Mouse (Mus musculus) Patski (cell line): ENCODE results near the gene Trnau1ap. TPM values are rescaled to one million over a fixed set of nuclear protein-coding genes. Genes with fewer than 3 reads are reported as not detected.

Experiments used
- ATAC-seq: fragments of 100-300 bp; one replicate; pipeline ENCODE4 v1.8.0; 2021
- CTCF ChIA-PET: fragments of 350-600 bp; sonication (Branson Sonifier 250); formaldehyde crosslinking; loops from one replicate; lab custom pipeline; 2022; ENCODE audit warnings: inconsistent platforms; lab: Charles Lee
- POLR2A ChIA-PET: fragments of 350-600 bp; sonication (Branson Sonifier 250); formaldehyde crosslinking; loops from one replicate; lab custom pipeline; 2022; ENCODE audit warnings: antibody characterized with exemption, inconsistent platforms; lab: Charles Lee
- DNase-seq: peaks from one replicate; pipeline ENCODE4 v3.0.0-alpha.2; 2011; ENCODE audit warnings: low read depth, low spot score
- H3K27me3 ChIP-seq: fragments of 371-371 bp; one replicate; pipeline ENCODE4 v1.5.1; 2021
- CTCF ChIP-seq: fragments of 100-300 bp; IDR thresholded peaks from one replicate; pipeline ENCODE4 v1.5.1; 2021
- in situ Hi-C: fragments of 300-500 bp; cut with MboI; formaldehyde crosslinking; loops from 3 replicates; pipeline ENCODE4 v1.11.1; 2018; ENCODE audit warnings: low pct_unique_long_range_greater_than_20kb, mixed read lengths
- polyA plus RNA-seq: library from polyadenylated mRNA; unstranded; gene quantifications from one replicate; pipeline ENCODE4 v1.2.3, GENCODE M21; 2021

The Trnau1ap gene
- polyA plus RNA-seq, 1 experiment from 2014 or later = 28.9 TPM

DNA sequence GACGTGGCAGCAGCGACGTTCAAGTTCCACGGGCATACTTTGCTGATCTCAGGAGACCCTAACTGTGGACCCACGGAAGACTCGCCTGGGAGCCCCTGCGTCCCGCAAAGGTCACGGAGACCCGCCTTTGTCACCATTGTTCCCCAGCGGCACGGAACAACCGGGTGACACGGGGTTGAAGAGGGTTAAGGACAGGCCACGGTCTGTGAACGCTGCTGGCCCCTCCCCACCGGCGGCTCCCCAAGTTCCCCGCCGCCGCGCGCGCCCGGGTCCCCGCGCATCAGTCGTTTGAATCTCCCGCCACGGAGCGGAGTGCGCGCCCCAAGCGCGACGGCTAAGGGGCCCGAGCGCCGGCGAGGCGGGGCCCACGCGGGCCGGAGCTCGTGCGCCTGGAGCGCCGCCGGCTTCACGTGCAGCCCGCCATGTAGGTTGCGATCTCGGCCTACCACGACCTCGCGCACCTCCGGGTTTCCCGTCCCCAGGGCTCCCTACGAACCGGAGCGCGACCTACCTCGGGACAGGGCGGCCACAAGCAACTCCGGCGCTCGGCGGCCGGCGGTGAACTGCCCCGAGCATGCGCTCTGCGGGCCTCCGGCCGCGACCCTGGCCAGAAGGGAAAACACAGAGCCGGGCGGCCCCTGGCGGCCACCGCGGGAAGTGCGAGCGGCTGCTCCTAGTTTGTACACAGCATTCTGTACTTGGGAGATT is 16.0 kb upstream of the Trnau1ap start:
- H3K27me3 ChIP-seq = no peaks in the 10 kb centered on the region
- no peak for TF ChIP-seq CTCF
- no peak for DNase-seq
- POLR2A ChIA-PET = interaction anchor here (0.7 to 1.4 kb wide), 7 partner anchors 13 to 169 kb away, joined by 3 to 4 read pairs (median 3); partner anchors contain the start of gene Trnau1ap
- ATAC-seq = peak; percentile 64
- CTCF ChIA-PET = interaction anchor here (1.0 to 1.8 kb wide), 2 partner anchors 36 to 54 kb away, joined by 3 to 7 read pairs; no protein-coding TSS in a partner anchor
- in situ Hi-C loops = loop anchor here (10.0 kb wide), 1 partner anchor 160 kb away; no protein-coding TSS in a partner anchor

DNA sequence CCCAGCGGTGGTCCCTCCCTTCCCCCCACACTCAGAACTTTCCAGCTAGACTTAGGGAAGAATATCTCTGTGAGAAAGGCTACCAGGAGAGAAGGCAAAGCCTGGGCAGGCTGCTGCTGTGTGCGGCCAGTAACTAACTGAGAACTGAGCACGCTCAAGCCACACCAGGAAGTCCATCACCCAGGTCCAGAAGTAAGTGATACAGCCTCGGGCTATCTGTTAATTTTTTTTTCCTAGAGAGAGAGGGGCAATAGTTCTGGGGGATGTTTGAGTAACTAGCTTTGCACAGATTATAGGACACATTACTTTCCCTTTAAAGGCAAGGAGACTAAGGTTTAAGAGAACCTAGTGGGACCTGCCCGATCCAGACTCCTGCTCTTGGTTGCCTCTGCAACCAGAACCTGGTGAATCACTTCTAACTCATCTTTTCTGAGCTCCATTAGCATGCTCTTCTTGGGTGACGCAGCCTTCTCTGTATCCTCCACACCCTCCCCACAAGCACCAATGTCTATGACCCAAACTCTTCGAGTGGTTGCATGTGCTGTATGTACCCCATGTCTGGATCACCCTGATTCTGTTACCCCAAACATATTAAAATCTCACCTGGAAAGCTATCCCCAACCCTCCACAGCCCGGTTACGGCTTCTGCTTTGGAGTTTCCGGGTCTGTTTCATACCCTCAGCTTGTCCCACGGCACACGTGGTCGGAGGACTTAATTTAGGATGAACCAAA is 15.2 kb upstream of the Trnau1ap start:
- DNase-seq (no peak), ATAC-seq (peak; percentile 35)
- POLR2A ChIA-PET = interaction anchor here (0.7 to 1.4 kb wide), 7 partner anchors 12 to 170 kb away, joined by 3 to 4 read pairs (median 3); partner anchors contain the start of gene Trnau1ap
- CTCF ChIA-PET = interaction anchor here (1.0 to 1.8 kb wide), 2 partner anchors 35 to 53 kb away, joined by 3 to 7 read pairs; no protein-coding TSS in a partner anchor
- in situ Hi-C loops = loop anchor here (10.0 kb wide), 1 partner anchor 160 kb away; no protein-coding TSS in a partner anchor
- TF ChIP-seq CTCF = no peak
- no peaks in the 10 kb centered on the region for H3K27me3 ChIP-seq

DNA sequence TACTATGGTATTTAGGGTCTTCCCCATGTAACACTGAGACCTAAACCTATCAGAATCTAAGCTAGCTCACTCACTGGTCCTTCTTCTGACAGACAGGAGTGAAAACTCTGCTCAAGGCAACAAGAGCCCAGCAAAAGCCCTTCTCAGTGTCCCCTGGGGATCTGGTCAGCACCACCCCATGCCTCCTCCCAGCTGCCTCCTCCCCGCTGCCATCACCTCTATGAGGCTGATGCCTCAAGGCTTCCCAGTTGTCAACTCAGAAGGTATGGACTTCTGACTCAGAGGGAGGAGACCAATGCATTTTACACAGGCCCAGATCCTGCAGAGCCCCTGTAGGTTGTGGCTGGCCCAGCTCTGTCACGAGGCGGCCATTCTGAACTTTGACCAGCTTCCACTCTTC is 12.1 kb upstream of the Trnau1ap start:
- TF ChIP-seq CTCF = no peak
- no peak for DNase-seq
- ChIA-PET POLR2A (no interaction called here), CTCF (interaction anchor here (1.0 to 1.4 kb wide), 3 partner anchors 8 to 123 kb away, joined by 3 to 4 read pairs (median 3); no protein-coding TSS in a partner anchor)
- ATAC-seq = no peak
- in situ Hi-C loops = loop anchor here (10.0 kb wide), 1 partner anchor 157 kb away; no protein-coding TSS in a partner anchor
- H3K27me3 ChIP-seq = no peaks in the 10 kb centered on the region

DNA sequence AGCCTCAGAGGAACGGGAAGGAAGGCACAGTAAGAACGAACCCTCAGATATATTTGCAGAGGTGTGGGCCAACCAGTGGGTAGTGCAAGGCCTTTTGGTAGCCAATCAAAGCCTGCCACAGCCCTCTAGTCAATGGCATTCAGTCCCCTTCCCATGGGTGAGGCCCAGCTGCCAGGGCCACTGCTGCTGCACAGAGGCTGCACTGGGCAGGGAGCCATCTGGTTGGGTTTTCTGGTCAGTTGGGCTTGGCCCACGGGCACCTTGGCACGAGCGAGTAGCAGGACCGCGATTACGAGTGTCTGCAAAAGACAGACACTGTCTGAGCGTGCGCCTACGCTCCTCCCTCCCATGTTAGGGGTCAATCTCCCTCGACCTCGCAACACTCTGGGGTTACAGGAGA is 9.6 kb upstream of the Trnau1ap start:
- ATAC-seq (no peak), DNase-seq (no peak)
- CTCF ChIA-PET = interaction anchor here (1.7 kb wide), 1 partner anchor 30 kb away, joined by 4 read pairs; no protein-coding TSS in a partner anchor
- POLR2A ChIA-PET = interaction anchor here (1.3 kb wide), 1 partner anchor 9 kb away, joined by 6 read pairs; the partner anchor contains the start of gene Trnau1ap
- in situ Hi-C loops = no loop called here
- TF ChIP-seq CTCF = no peak
- H3K27me3 ChIP-seq = no peaks in the 10 kb centered on the region

DNA sequence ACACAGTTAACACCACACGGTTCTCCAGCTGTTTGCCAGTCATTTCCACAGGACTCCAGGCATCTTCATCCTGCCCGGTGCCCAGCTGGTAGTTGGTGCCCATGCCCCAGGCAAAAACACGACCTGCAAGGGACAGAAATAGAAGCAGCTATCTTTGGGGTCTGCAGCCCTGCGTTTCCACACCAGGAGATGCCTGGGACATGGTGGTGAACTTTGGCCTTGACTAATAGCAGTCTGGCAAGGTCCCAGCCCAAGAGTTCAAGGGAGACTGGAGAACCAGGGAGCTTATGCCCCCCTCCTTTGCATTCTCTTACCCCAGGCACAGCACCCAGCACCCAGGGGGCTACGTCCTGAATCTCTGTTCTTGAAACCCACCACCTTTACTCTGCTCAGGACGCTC is 3.5 kb upstream of the Trnau1ap start:
- ChIA-PET CTCF (interaction anchor here (1.1 to 1.4 kb wide), 2 partner anchors 9 to 123 kb away, joined by 3 to 4 read pairs; no protein-coding TSS in a partner anchor), POLR2A (interaction anchor here (0.9 kb wide), 1 partner anchor 12 kb away, joined by 3 read pairs; no protein-coding TSS in a partner anchor)
- H3K27me3 ChIP-seq = no peaks in the 10 kb centered on the region
- in situ Hi-C loops = no loop called here
- no peak for DNase-seq
- no peak for TF ChIP-seq CTCF
- no peak for ATAC-seq

DNA sequence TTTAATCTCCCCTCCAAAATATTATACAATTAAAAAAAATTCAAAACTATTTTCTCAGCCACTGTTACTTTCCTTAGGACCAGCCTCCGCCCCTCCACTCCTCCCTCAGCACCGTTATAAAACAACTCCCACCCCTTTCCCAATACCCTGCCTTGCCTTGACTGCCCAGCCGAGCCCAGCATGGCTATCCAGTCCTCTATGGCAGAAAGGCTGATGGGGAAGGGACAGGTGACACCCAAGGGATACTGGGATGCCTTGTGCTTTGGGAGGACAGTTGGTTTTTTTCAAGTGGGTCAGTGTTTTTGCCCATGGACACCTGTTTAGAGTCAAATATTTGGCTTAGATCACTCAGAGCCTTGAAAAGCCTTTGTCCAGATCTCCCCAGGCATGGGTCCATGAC is 2.6 kb upstream of the Trnau1ap start:
- DNase-seq = no peak
- no peaks in the 10 kb centered on the region for H3K27me3 ChIP-seq
- in situ Hi-C loops = no loop called here
- ChIA-PET POLR2A (interaction anchor here (1.0 kb wide), 1 partner anchor 13 kb away, joined by 4 read pairs; no protein-coding TSS in a partner anchor), CTCF (interaction anchor here (1.7 kb wide), 1 partner anchor 22 kb away, joined by 4 read pairs; no protein-coding TSS in a partner anchor)
- no peak for TF ChIP-seq CTCF
- no peak for ATAC-seq

DNA sequence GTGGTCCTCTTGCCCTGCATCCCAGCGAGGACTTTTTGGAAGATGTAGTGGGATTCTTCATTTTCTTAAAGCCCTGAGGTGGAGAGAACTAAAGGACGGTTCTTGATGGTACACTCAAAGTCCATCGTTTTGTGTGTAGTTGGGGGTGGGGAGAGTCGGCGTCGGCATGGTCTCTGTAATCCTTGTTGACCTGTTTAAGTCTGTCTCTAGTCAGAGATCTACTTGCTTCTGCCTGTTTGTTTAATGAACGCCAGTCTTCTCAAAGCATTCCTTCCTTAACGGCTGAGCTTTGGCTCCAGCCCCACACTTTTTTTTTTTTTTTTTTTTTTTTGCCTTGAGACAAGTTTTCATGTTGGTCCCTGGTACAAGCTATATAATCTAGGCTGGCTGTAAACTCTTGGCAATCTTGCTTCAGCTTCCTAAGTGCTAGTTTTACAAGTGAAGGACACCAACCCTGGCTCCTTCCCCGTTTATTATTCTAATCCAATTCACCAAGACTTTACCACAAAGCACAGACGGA is 557 bp upstream of the Trnau1ap start:
- POLR2A ChIA-PET = interaction anchor here (0.9 to 1.7 kb wide), 5 partner anchors 10 to 119 kb away, joined by 3 to 6 read pairs (median 4); no protein-coding TSS in a partner anchor
- in situ Hi-C loops = no loop called here
- H3K27me3 ChIP-seq = no peaks in the 10 kb centered on the region
- ATAC-seq = no peak
- no peak for TF ChIP-seq CTCF
- CTCF ChIA-PET = interaction anchor here (2.3 kb wide), 1 partner anchor 20 kb away, joined by 9 read pairs; no protein-coding TSS in a partner anchor
- DNase-seq = no peak

DNA sequence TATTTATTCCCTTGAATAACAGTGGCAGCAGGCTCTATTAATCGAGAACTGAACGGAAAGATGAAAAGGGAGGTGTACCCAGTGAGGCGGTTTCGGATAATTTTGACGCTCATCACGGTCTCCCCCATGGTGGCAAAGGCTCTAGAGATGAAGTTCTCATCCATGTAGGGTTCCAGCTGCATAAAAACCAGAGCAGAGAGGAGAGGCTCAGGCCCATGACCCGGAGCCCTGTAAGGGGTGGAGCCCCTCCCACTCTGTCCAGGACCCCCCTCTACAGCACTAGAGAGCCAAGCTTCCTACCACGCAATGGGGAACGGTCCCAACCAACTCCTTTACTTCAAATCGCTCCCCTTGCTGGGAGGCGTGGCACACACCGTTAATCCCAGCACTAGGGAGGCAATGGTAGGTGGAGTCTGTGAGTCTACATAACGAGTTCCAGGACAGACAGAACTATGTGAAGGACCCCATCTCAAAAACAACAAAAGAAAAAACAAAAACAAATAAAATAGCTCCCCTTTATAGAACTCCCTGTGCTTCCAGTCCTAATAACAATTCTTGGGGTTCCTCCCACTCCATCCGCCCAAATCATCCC is 851 bp downstream of the Trnau1ap start:
- ATAC-seq (no peak), DNase-seq (no peak)
- POLR2A ChIA-PET = interaction anchor here (1.0 kb wide), 1 partner anchor 118 kb away, joined by 3 read pairs; no protein-coding TSS in a partner anchor
- no peak for TF ChIP-seq CTCF
- in situ Hi-C loops = no loop called here
- H3K27me3 ChIP-seq = no peaks in the 10 kb centered on the region
- CTCF ChIA-PET = interaction anchor here (2.3 kb wide), 1 partner anchor 19 kb away, joined by 9 read pairs; no protein-coding TSS in a partner anchor

DNA sequence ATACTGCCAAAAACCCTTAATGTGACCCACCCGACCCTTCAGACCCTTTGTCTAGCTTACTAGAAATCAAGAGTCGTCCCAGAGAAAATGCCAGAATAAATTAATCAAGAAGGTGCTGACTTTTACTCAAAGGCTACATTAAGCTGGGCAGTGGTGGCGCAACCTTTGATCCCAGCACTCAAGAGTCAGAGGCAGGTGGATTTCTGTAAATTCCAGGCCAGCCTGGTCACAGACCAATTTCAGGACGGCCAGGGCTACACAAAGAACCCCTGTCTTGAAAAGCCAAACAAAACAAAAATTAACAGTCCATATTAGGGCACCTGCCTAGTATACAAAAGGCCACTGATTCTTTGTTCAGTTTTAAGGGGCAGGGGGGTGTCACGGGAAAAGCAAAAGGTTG is 2.9 kb downstream of the Trnau1ap start:
- DNase-seq (no peak), ATAC-seq (no peak)
- ChIA-PET CTCF (no interaction called here), POLR2A (interaction anchor here (1.7 kb wide), 1 partner anchor 17 kb away, joined by 3 read pairs; no protein-coding TSS in a partner anchor)
- in situ Hi-C loops = no loop called here
- no peak for TF ChIP-seq CTCF
- H3K27me3 ChIP-seq = no peaks in the 10 kb centered on the region
